In the genomic region with DNA sequence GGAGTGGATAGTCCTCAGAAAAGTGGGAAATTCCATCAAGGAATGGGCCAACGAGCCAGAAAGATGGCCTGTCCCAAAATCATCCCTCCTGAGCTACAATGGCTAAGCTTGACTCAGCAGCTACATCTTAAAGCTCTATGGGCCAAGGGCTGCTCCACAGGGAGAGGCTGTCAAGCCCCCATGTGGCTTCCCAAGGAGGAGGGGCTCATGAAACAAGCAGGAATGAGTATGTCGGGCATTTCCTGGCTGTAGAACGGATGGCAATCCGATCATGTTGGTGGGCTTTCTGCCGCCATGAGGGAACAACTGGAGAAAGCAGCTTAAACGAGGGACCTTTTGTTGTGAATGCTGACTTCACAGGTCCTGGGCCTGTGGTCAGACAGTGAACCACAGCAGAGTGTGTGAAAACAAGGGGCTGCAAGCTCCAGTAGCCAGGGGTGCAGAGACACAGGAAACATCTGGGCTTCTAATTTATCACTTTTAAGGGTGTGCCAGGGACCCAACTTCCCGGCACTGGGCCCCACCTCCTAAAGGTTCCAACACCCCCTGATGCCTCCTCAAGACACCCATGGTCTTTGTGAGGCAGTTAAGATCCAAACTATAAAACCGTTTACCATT, we compare ENCODE assay signal across 9 mouse cellular contexts. TPM values are rescaled to one million over a fixed set of nuclear protein-coding genes. Genes with fewer than 3 reads are reported as not detected.
DNase-seq lines count a peak whose midpoint lies in the region; ATAC-seq and TF ChIP-seq lines count a peak whose summit lies in the region.
"Had no signal": no experiment of that assay in that cellular context is flagged by ENCODE, and none has a peak within 500 bp of the region (broad histone marks: within the 10 kb centered on the region; RNA-seq: fewer than 3 reads in every experiment).

No protein-coding gene starts in this region.

- no peaks in the 10 kb centered on the region for H3K9me3 ChIP-seq in forebrain, embryonic 13.5 days (replicated peaks)
- H3K9me3 ChIP-seq: forebrain, embryonic 12.5 days had no signal

- H3K27ac ChIP-seq in kidney, adult 2 months (ENCODE audit: insufficient read depth, low read depth, low read length): 0 out of 2 replicates have a peak overlapping the region, but pooled peaks have one; percentile 39
- H3K27ac ChIP-seq in forebrain, embryonic 13.5 days: no peak overlapping the region
- H3K27ac ChIP-seq: forebrain, embryonic 12.5 days had no signal

- H3K36me3 ChIP-seq in kidney, adult 2 months (ENCODE audit: control insufficient read depth, insufficient read depth, low read length): no peaks in the 10 kb centered on the region
- no peaks in the 10 kb centered on the region for H3K36me3 ChIP-seq in forebrain, embryonic 13.5 days (ENCODE audit: poor library complexity, severe bottlenecking)
- H3K36me3 ChIP-seq: forebrain, embryonic 12.5 days had no signal

- no peak overlapping the region for H3K4me2 ChIP-seq in forebrain, embryonic 13.5 days
- H3K4me2 ChIP-seq: forebrain, embryonic 12.5 days had no signal

- H3K9ac ChIP-seq in forebrain, embryonic 13.5 days: no peak overlapping the region
- H3K9ac ChIP-seq: forebrain, embryonic 12.5 days had no signal

- peak; percentile 34 for DNase-seq in layer of hippocampus, adult 9-11 months
- no peak for DNase-seq in layer of hippocampus, postnatal 10 days (ENCODE audit: low spot score in 2 of 2)
- peak; percentile 40 for DNase-seq in kidney, adult 2 months
- DNase-seq in lung, postnatal 36 days: peak; percentile 48
- DNase-seq in thymus, postnatal 36 days: peak; percentile 11 to 26
- DNase-seq in testis, postnatal 10 days (ENCODE audit: low spot score): no peak
- no peak for DNase-seq in urinary bladder, adult 2 months (ENCODE audit: low spot score)

- TF ChIP-seq POLR2A in kidney, adult 2 months (IDR thresholded peaks at IDR 0.05; ENCODE audit: low read depth, low read length): no peak

- WGBS in kidney, adult 2 months: 58% methylated on average over 8 of the region's 8 CpGs
- WGBS in forebrain, embryonic 13.5 days: 73% methylated on average over 8 of the region's 8 CpGs

- no peaks in the 10 kb centered on the region for H3K27me3 ChIP-seq in kidney, adult 2 months (replicated peaks; ENCODE audit: control insufficient read depth, insufficient read depth, low read length)
- H3K27me3 ChIP-seq in forebrain, embryonic 13.5 days: no peaks in the 10 kb centered on the region

- TF ChIP-seq CTCF in kidney, adult 2 months (conservative IDR thresholded peaks at IDR 0.05; ENCODE audit: insufficient read depth, insufficient read length, low read depth, low read length): no peak

- no peak for ATAC-seq in forebrain, embryonic 13.5 days

- H3K4me1 ChIP-seq in kidney, adult 2 months (ENCODE audit: control insufficient read depth, insufficient read depth, low read length): peaks cover 7% of the 10 kb centered on the region
- H3K4me1 ChIP-seq in forebrain, embryonic 13.5 days: 0 out of 2 replicates have a peak, but pooled peaks cover 3% of the 10 kb centered on the region

- H3K4me3 ChIP-seq in kidney, adult 2 months (ENCODE audit: insufficient read depth, low read depth, low read length): no peak overlapping the region
- no peak overlapping the region for H3K4me3 ChIP-seq in forebrain, embryonic 13.5 days
- H3K4me3 ChIP-seq: forebrain, embryonic 12.5 days had no signal

RNA-seq across cellular contexts. Expression of gene Mylip, which starts 53.5 kb away (rescaled TPM):
- 10 to 100 TPM; 26.1 to 31.4 TPM for total RNA-seq in layer of hippocampus, postnatal 10 days (2021)
- 29.4 and 33.5 TPM in 2 replicates for polyA plus RNA-seq in kidney, adult 2 months (2012; rRNA removed)
- 52.5 and 60.9 TPM in 2 replicates for polyA plus RNA-seq in urinary bladder, adult 2 months (2012; rRNA removed)
- 2.3 and 3.8 TPM in 2 replicates for polyA plus RNA-seq in forebrain, embryonic 13.5 days (2015; fragmentation: Nextera tagmentation; extraction: Ambion mirVana)

Comparison
In these comparisons a context has a peak if more than half of its experiments do, and no peak if none do; other contexts are left out.
1. DNase-seq: peak in layer of hippocampus, adult 9-11 months (single experiment), kidney, adult 2 months (single experiment), lung, postnatal 36 days (single experiment) and thymus, postnatal 36 days (2 of 2); none in layer of hippocampus, postnatal 10 days (0 of 2), testis, postnatal 10 days (single experiment) and urinary bladder, adult 2 months (single experiment).